Mouse (Mus musculus) midbrain, postnatal 0 days (tissue): ENCODE measurements at regions not wholly inside any gene's neighbourhood (a gene's known extent, or its start where the extent isn't known, plus 50 kb on each side); places are given as distances from the start of the nearest gene placed in this dataset.

Source experiments
- ATAC-seq: fragments of 200-750 bp; cut with Nextera tagmentation; 2 replicates; pipeline ENCODE4 v1.8.0; 2017; ENCODE audit warnings: moderate number of reproducible peaks, mild to moderate bottlenecking, moderate TSS enrichment, moderate library complexity; ENCODE audit not compliant: low FRiP score
- DNase-seq: peaks from one replicate; pipeline ENCODE4 v3.0.0-alpha.2; 2015; ENCODE audit warnings: low spot score
- H3K27ac ChIP-seq: fragments of 300-500 bp; sonication (generic); 2 replicates; pipeline ENCODE4 v1.5.1; 2014; ENCODE audit warnings: low read depth, mild to moderate bottlenecking, low read length, mixed read lengths
- H3K27me3 ChIP-seq: fragments of 300-500 bp; sonication (generic); 2 replicates; pipeline ENCODE4 v1.6.1; 2014; ENCODE audit warnings: low read length, control low read depth, mixed read lengths; ENCODE audit not compliant: insufficient read depth
- H3K36me3 ChIP-seq: fragments of 300-500 bp; sonication (generic); 2 replicates; pipeline ENCODE4 v1.6.1; 2014; ENCODE audit warnings: low read length, control low read depth, mixed read lengths; ENCODE audit not compliant: insufficient read depth
- H3K4me1 ChIP-seq: fragments of 300-500 bp; sonication (generic); 2 replicates; pipeline ENCODE4 v1.6.1; 2014; ENCODE audit warnings: mild to moderate bottlenecking, control low read depth, antibody characterized with exemption, low read length, mixed read lengths; ENCODE audit not compliant: insufficient read depth
- H3K4me2 ChIP-seq: fragments of 300-500 bp; sonication (generic); 2 replicates; pipeline ENCODE4 v1.6.1; 2014; ENCODE audit warnings: low read depth, mild to moderate bottlenecking, low read length, mixed read lengths; ENCODE audit not compliant: poor library complexity, severe bottlenecking
- H3K4me3 ChIP-seq: fragments of 300-500 bp; sonication (generic); 2 replicates; pipeline ENCODE4 v1.5.1; 2014; ENCODE audit warnings: low read depth, mild to moderate bottlenecking, low read length, moderate library complexity
- H3K9ac ChIP-seq: fragments of 300-500 bp; sonication (generic); replicated peaks from 2 replicates; pipeline ENCODE4 v1.6.1; 2014; ENCODE audit warnings: mild to moderate bottlenecking, low read length, moderate library complexity, mixed read lengths; ENCODE audit not compliant: poor library complexity, severe bottlenecking
- H3K9me3 ChIP-seq: fragments of 300-500 bp; sonication (generic); 2 replicates; pipeline ENCODE4 v1.6.1; 2016; ENCODE audit warnings: low read length, control low read depth
- CTCF ChIP-seq: IDR thresholded peaks from 2 replicates; pipeline ENCODE4 v1.5.1; 2016; ENCODE audit warnings: antibody characterized with exemption, mild to moderate bottlenecking
- WGBS: fragments of 180-500 bp; shearing (Covaris S2); extraction: QIAGEN DNeasy Blood & Tissue Kit; methylation state at CpG from one replicate; pipeline ENCODE4 v1.1.7; 2014; 5-methylcytosine and 5-hydroxymethylcytosine counted together

DNA sequence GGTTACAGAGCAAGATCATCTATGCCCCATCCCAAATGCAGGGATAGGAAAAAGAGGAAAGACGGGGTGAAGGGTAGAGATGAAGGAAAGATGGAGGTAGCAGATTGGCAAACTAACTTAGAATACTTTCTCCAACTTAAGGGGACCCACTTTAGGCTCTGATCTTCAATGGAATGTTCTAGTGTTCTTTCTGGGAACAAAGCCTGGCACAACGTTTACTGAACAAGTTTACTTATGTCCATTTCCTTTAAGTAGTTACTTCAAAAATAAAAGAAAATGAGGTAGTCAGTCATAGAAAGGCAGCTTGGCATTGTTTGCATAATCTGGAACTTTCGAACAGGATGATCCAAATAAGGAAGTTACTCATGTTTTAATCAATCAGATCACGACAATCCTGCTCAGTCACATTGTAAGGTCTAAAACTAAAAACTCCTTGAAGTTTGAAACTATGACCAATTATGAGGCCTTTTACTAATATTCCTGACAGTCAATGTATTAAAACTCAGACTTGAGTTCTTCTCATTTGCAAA, 441.7 kb upstream of the Tbl1xr1 start:
- Histone ChIP-seq H3K27ac (no peak overlapping the region), H3K4me1 (no peaks in the 10 kb centered on the region), H3K36me3 (no peaks in the 10 kb centered on the region), H3K9me3 (no peaks in the 10 kb centered on the region), H3K4me2 (no peak overlapping the region), H3K27me3 (no peaks in the 10 kb centered on the region), H3K9ac (no peak overlapping the region), H3K4me3 (no peak overlapping the region)
- WGBS = 91% methylated on average over 4 of the region's 4 CpGs
- DNase-seq = no peak
- ATAC-seq = no peak
- TF ChIP-seq CTCF = no peak

DNA sequence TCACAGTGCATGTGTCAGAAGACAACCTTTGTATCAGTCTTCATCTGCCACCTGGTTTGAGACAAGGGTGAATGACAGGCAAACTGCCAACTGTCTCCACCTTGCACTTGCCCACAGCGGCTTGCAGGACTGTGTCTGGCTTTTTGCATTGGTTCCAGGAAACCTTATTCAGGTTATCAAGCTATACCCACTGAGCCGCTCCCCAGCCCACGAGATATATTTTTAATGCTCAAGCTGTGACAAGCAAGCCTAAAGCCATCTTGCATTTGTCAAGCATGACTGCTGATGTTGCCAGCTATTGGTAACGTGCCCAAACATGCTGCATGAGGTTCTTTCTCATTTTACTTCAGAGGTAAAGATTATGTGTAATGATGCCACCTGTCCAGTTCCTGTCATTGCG, 437.6 kb upstream of the Tbl1xr1 start:
- Histone ChIP-seq H3K4me3 (no peak overlapping the region), H3K9me3 (no peaks in the 10 kb centered on the region), H3K4me1 (no peaks in the 10 kb centered on the region), H3K9ac (no peak overlapping the region), H3K4me2 (no peak overlapping the region), H3K27ac (no peak overlapping the region), H3K36me3 (no peaks in the 10 kb centered on the region), H3K27me3 (no peaks in the 10 kb centered on the region)
- TF ChIP-seq CTCF = no peak
- ATAC-seq (no peak), DNase-seq (peak; percentile 65)
- WGBS = 74% methylated on average over 5 of the region's 5 CpGs

DNA sequence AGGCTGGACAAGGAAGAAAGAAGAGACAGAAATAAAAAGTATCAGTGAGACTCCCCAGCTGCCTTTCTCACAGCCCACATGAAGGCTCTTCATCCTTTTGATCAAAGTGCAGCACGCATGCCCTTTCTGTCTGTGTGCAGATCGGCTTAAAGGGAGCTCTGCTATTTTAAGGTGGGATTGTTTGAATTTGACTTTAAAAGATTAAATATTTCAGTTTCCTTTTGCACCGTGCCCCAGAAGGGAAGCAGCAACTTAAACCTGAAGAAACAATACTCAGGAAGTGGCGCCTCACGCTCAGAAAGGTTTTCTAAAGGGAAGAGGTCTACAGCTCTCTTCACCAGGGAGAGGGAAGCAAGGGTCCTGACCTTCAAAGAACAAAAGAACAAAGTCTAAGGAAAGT, 436.9 kb upstream of the Tbl1xr1 start:
- Histone ChIP-seq H3K9me3 (no peaks in the 10 kb centered on the region), H3K4me2 (no peak overlapping the region), H3K27me3 (no peaks in the 10 kb centered on the region), H3K4me3 (no peak overlapping the region), H3K27ac (no peak overlapping the region), H3K9ac (no peak overlapping the region), H3K36me3 (no peaks in the 10 kb centered on the region), H3K4me1 (no peaks in the 10 kb centered on the region)
- DNase-seq (no peak), ATAC-seq (no peak)
- no peak for TF ChIP-seq CTCF
- 36% methylated on average over 5 of the region's 5 CpGs for WGBS

DNA sequence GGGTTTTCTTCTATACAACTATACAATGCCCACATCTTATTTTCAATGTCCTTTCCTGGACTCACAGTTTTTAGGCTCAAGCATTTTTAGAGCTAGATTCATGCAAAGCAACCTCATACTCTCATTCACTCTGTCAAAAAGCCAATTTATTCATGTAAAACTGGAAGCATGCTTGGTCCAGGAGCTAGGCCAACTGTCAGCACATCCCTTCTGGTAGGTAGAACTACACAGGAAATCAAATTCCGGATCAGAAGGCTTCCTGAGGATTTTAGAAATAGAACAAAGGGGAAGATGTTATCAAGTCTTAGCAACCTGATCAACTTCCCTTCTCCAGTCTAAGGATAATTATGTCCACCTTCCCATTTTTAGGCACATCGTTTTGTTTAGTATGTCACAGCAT, 432.4 kb upstream of the Tbl1xr1 start:
- Histone ChIP-seq H3K36me3 (no peaks in the 10 kb centered on the region), H3K27ac (no peak overlapping the region), H3K4me3 (no peak overlapping the region), H3K27me3 (no peaks in the 10 kb centered on the region), H3K9me3 (no peaks in the 10 kb centered on the region), H3K9ac (no peak overlapping the region), H3K4me1 (no peaks in the 10 kb centered on the region), H3K4me2 (no peak overlapping the region)
- 63% methylated on average over 2 of the region's 2 CpGs for WGBS
- ATAC-seq (no peak), DNase-seq (peak; percentile 20)
- TF ChIP-seq CTCF = no peak

GRCm38 (mm10) chr3:21645268-21645667, 431.2 kb upstream of the Tbl1xr1 start:
- no peak for ATAC-seq
- H3K27ac ChIP-seq = no peak overlapping the region

GRCm38 (mm10) chr3:21649885-21650469, 426.5 kb upstream of the Tbl1xr1 start:
- Histone ChIP-seq H3K4me2 (no peak overlapping the region), H3K9me3 (no peaks in the 10 kb centered on the region), H3K4me1 (no peaks in the 10 kb centered on the region), H3K27ac (no peak overlapping the region), H3K9ac (no peak overlapping the region), H3K27me3 (no peaks in the 10 kb centered on the region), H3K4me3 (no peak overlapping the region), H3K36me3 (no peaks in the 10 kb centered on the region)
- no peak for TF ChIP-seq CTCF
- WGBS = 77% methylated on average over 8 of the region's 8 CpGs
- DNase-seq = no peak
- ATAC-seq = no peak

More at GRCm38 (mm10) chr3:21645268-21645667, 431.2 kb upstream of the Tbl1xr1 start:
- Histone ChIP-seq H3K36me3 (no peaks in the 10 kb centered on the region), H3K9ac (no peak overlapping the region), H3K4me3 (no peak overlapping the region), H3K27me3 (no peaks in the 10 kb centered on the region), H3K4me2 (no peak overlapping the region), H3K4me1 (no peaks in the 10 kb centered on the region), H3K9me3 (no peaks in the 10 kb centered on the region)
- no peak for DNase-seq
- 70% methylated on average over 1 of the region's 1 CpGs for WGBS
- no peak for TF ChIP-seq CTCF
